Mouse (Mus musculus) CH12.LX (cell line): ENCODE results near the gene Pes1. TPM values are rescaled to one million over a fixed set of nuclear protein-coding genes. Genes with fewer than 3 reads are reported as not detected.

Experiments
- DNase-seq: peaks from one replicate; pipeline ENCODE4 v3.0.0-alpha.2; 2013; ENCODE audit errors: extremely low read depth
- H3K27ac ChIP-seq: 2 replicates; pipeline ENCODE4 v1.5.1; 2012; ENCODE audit warnings: low read depth, mild to moderate bottlenecking, control low read depth, moderate library complexity; ENCODE audit not compliant: insufficient read depth
- H3K27me3 ChIP-seq: replicated peaks from 2 replicates; pipeline ENCODE3; 2012; ENCODE audit warnings: inconsistent platforms
- H3K36me3 ChIP-seq, 2 experiments: replicated peaks in 1 of 2; 2 replicates each; pipeline versions ENCODE3 to v1.6.1; 2012; ENCODE audit warnings: inconsistent platforms in 1 of 2, low read length in 1 of 2, mild to moderate bottlenecking in 1 of 2, mixed read lengths in 1 of 2, moderate library complexity in 1 of 2; ENCODE audit not compliant: control insufficient read depth in 1 of 2, insufficient read depth in 1 of 2
- H3K4me1 ChIP-seq, 2 experiments: 2 replicates each; pipeline ENCODE4 v1.6.1; 2012; ENCODE audit warnings: inconsistent platforms in 1 of 2, moderate library complexity in 1 of 2; ENCODE audit not compliant: insufficient read depth in 2 of 2, control insufficient read depth in 1 of 2
- H3K4me2 ChIP-seq: 2 replicates; pipeline ENCODE4 v1.6.1; 2012; ENCODE audit warnings: low read depth, mild to moderate bottlenecking, control low read depth; ENCODE audit not compliant: poor library complexity, insufficient read depth, severe bottlenecking
- H3K4me3 ChIP-seq, 3 experiments: fragments of 150-350 bp in 1 of 3; sonication (generic) in 1 of 3; replicated peaks in 1 of 3; 2 replicates each; pipeline versions ENCODE3 to v1.5.1; 2011 to 2012; ENCODE audit warnings: low read depth in 2 of 3, low read length in 2 of 3, mild to moderate bottlenecking in 2 of 3, moderate library complexity in 2 of 3, control low read depth in 1 of 3, improper control_type of control experiment in 1 of 3, inconsistent platforms in 1 of 3, mixed read lengths in 1 of 3; ENCODE audit not compliant: poor library complexity in 1 of 3
- H3K79me2 ChIP-seq: replicated peaks from 2 replicates; pipeline ENCODE4 v1.6.1; 2012; ENCODE audit warnings: mild to moderate bottlenecking, moderate library complexity; ENCODE audit not compliant: control insufficient read depth, poor library complexity, insufficient read depth, severe bottlenecking; ENCODE audit errors: extremely low read depth
- H3K9ac ChIP-seq: 2 replicates; pipeline ENCODE4 v1.6.1; 2012; ENCODE audit warnings: low read depth, mild to moderate bottlenecking, control low read depth, moderate library complexity; ENCODE audit not compliant: insufficient read depth
- H3K9me3 ChIP-seq: replicated peaks from 2 replicates; pipeline ENCODE3; 2012; ENCODE audit warnings: low read length, inconsistent platforms, mixed read lengths
- BHLHE40 ChIP-seq: IDR thresholded peaks from 2 replicates; pipeline ENCODE4 v1.6.1; 2011; ENCODE audit warnings: mild to moderate bottlenecking, low read depth, low read length, improper control_type of control experiment
- CHD1 ChIP-seq: IDR thresholded peaks from 2 replicates; pipeline ENCODE4 v1.6.1; 2012; ENCODE audit warnings: low read depth, low read length, improper control_type of control experiment, inconsistent platforms
- CTCF ChIP-seq, 2 experiments: IDR thresholded peaks in 1 of 2; conservative IDR thresholded peaks in 1 of 2; 2 replicates each; pipeline ENCODE4 v1.5.1; 2011 to 2012; ENCODE audit warnings: low read depth in 2 of 2, low read length in 2 of 2, improper control_type of control experiment in 1 of 2, inconsistent platforms in 1 of 2, mild to moderate bottlenecking in 1 of 2, moderate library complexity in 1 of 2
- E2F4 ChIP-seq: IDR thresholded peaks from 2 replicates; pipeline ENCODE4 v1.6.1; 2011; ENCODE audit warnings: low read depth, low read length, improper control_type of control experiment; ENCODE audit not compliant: insufficient replicate concordance
- ELF1 ChIP-seq: IDR thresholded peaks from 2 replicates; pipeline ENCODE4 v1.6.1; 2014; ENCODE audit warnings: low read depth, mild to moderate bottlenecking, inconsistent platforms, low read length, improper control_type of control experiment
- EP300 ChIP-seq: IDR thresholded peaks from 2 replicates; pipeline ENCODE4 v1.6.1; 2011; ENCODE audit warnings: low read length, improper control_type of control experiment
- ETS1 ChIP-seq: conservative IDR thresholded peaks from 2 replicates; pipeline ENCODE4 v1.6.1; 2012; ENCODE audit warnings: low read depth, mild to moderate bottlenecking, inconsistent platforms, low read length, improper control_type of control experiment, moderate library complexity
- GABPA ChIP-seq: IDR thresholded peaks from 2 replicates; pipeline ENCODE4 v1.6.1; 2012; ENCODE audit warnings: low read depth, low read length, improper control_type of control experiment, inconsistent platforms; ENCODE audit not compliant: insufficient replicate concordance
- MAFK ChIP-seq: IDR thresholded peaks from 2 replicates; pipeline ENCODE4 v1.6.1; 2011; ENCODE audit warnings: low read length, improper control_type of control experiment; ENCODE audit not compliant: insufficient replicate concordance
- MAX ChIP-seq: IDR thresholded peaks from 2 replicates; pipeline ENCODE4 v1.6.1; 2011; ENCODE audit warnings: low read length, improper control_type of control experiment
- MXI1 ChIP-seq: IDR thresholded peaks from 2 replicates; pipeline ENCODE4 v1.6.1; 2011; ENCODE audit warnings: mild to moderate bottlenecking, low read depth, low read length, improper control_type of control experiment
- NELFE ChIP-seq: IDR thresholded peaks from 2 replicates; pipeline ENCODE4 v1.6.1; 2011; ENCODE audit warnings: low read depth, low read length, improper control_type of control experiment
- NRF1 ChIP-seq: IDR thresholded peaks from 2 replicates; pipeline ENCODE4 v1.6.1; 2014; ENCODE audit warnings: low read depth, mild to moderate bottlenecking, inconsistent platforms, low read length, improper control_type of control experiment, moderate library complexity
- RCOR1 ChIP-seq: conservative IDR thresholded peaks from 2 replicates; pipeline ENCODE4 v1.6.1; 2012; ENCODE audit warnings: low read depth, mild to moderate bottlenecking, inconsistent platforms, low read length, improper control_type of control experiment
- TBP ChIP-seq: conservative IDR thresholded peaks from 2 replicates; pipeline ENCODE4 v1.6.1; 2011; ENCODE audit warnings: low read depth, low read length, improper control_type of control experiment
- TCF12 ChIP-seq: IDR thresholded peaks from 2 replicates; pipeline ENCODE4 v1.6.1; 2014; ENCODE audit warnings: low read depth, mild to moderate bottlenecking, inconsistent platforms, low read length, improper control_type of control experiment
- USF1 ChIP-seq: IDR thresholded peaks from 2 replicates; pipeline ENCODE4 v1.6.1; 2014; ENCODE audit warnings: low read depth, mild to moderate bottlenecking, inconsistent platforms, low read length, improper control_type of control experiment
- ZC3H11A ChIP-seq: IDR thresholded peaks from 2 replicates; pipeline ENCODE4 v1.6.1; 2012; ENCODE audit warnings: low read depth, mild to moderate bottlenecking, inconsistent platforms, low read length, improper control_type of control experiment
- ZMIZ1 ChIP-seq: IDR thresholded peaks from 2 replicates; pipeline ENCODE4 v1.6.1; 2012; ENCODE audit warnings: low read depth, mild to moderate bottlenecking, inconsistent platforms, low read length, improper control_type of control experiment
- dilution Hi-C: fragments of 300-500 bp; cut with MboI; formaldehyde crosslinking; loops from 2 replicates; pipeline ENCODE4 v1.14.3; 2020; ENCODE audit warnings: low sequenced_read_pairs; ENCODE audit not compliant: extremely low pct_unique_long_range_greater_than_20kb, extremely low pct_ligation_motif_present
- in situ Hi-C: fragments of 300-500 bp; cut with MboI; formaldehyde crosslinking; loops from 3 replicates; pipeline ENCODE4 v1.14.3; 2019; ENCODE audit warnings: low sequenced_read_pairs, low pct_ligation_motif_present, low pct_unique_long_range_greater_than_20kb, mixed read lengths
- polyA plus RNA-seq: library from polyadenylated mRNA; unstranded; fragments of >175 nt; gene quantifications from 2 replicates; pipeline ENCODE4 v1.2.1, GENCODE M21; 2012; ENCODE audit warnings: low read depth; ENCODE audit not compliant: insufficient read length
- total RNA-seq, 2 experiments: library from RNA; depleted of rRNA; stranded (reverse); fragments of 300-350 nt in 1 of 2; fragments of >200 nt in 1 of 2; gene quantifications; 2 replicates each; pipeline ENCODE4 v1.2.3; 2012 to 2014

The Pes1 gene
- total and polyA plus RNA-seq, 3 experiments = 120 to 311 (median 226) TPM

DNA sequence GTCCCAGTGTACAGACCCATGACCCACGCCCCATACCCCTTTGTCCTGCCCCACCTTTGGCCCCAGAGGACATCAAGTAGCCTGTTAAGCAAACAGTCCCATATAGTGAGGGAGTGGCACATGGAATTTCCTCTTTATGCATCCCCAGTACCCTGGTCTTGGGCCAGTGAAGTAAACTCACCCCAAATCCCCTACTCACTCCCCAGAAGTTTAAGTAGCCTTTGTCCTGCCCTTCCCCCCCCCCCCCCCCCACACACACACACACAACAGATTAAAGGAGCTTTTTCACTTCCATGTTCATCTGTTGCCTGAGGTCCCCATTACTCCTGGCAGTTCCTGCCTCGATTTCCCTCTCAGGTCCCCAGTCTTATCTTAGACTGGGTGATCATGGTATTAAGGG is 59.5 kb downstream of the Pes1 start:
- TF ChIP-seq RCOR1 = no peak
- no peak for TF ChIP-seq MAX
- TF ChIP-seq NELFE = no peak
- TF ChIP-seq ETS1 = no peak
- no peak for TF ChIP-seq ELF1
- no peak for TF ChIP-seq GABPA
- TF ChIP-seq ZMIZ1 = no peak
- TF ChIP-seq TBP = no peak
- no peak for TF ChIP-seq E2F4
- no peak for TF ChIP-seq BHLHE40
- TF ChIP-seq MXI1 = no peak
- no peak for TF ChIP-seq MAFK
- no peak for TF ChIP-seq CTCF (conservative IDR thresholded peaks at IDR 0.05 in 1 of 2, IDR thresholded peaks at IDR 0.05 in 1 of 2; ENCODE audit: low read depth in 2 of 2, low read length in 2 of 2)
- no peak for TF ChIP-seq USF1
- TF ChIP-seq TCF12 = no peak
- Histone ChIP-seq H3K36me3 (no peaks in the 10 kb centered on the region), H3K27ac (no peak overlapping the region), H3K9ac (no peak overlapping the region), H3K79me2 (no peaks in the 10 kb centered on the region), H3K9me3 (peaks cover 6% of the 10 kb centered on the region), H3K4me2 (peak overlapping the region; percentile 4; the same call in 1 of the 2 replicates), H3K4me3 (no peak overlapping the region), H3K4me1 (peaks cover 9 to 11% of the 10 kb centered on the region in 2 experiments), H3K27me3 (peaks cover 12% of the 10 kb centered on the region)
- dilution Hi-C loops = no loop called here
- in situ Hi-C loops = loop anchor here (25.0 kb wide), 1 partner anchor 389 kb away; no protein-coding TSS in a partner anchor
- DNase-seq = no peak

DNA sequence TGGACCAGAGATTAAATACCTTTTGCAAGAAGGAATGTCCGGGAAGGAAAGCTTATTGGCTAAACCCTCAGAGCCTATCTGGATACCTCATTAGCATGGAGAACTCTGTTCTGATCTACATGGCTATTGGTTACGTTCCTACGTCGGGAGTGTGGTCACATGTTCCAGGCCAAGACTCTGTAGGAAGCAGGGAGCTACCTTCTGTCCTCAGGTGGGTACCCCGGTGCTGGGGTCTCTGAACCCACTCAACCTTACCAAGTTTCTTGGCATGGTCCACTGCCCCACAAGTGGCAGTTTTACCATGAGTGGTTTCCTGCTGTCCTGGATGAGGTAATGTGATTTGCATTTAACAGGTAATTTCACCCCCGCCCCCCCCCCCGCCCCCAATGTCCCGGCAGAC is 63.3 kb downstream of the Pes1 start:
- Histone ChIP-seq H3K4me3 (no peak overlapping the region), H3K36me3 (no peaks in the 10 kb centered on the region), H3K9me3 (peaks cover 6% of the 10 kb centered on the region), H3K4me2 (no peak overlapping the region), H3K79me2 (no peaks in the 10 kb centered on the region), H3K27me3 (peaks cover 12% of the 10 kb centered on the region), H3K4me1 (peaks cover 13 to 19% of the 10 kb centered on the region in 2 experiments), H3K9ac (no peak overlapping the region), H3K27ac (no peak overlapping the region)
- dilution Hi-C loops (no loop called here), in situ Hi-C loops (no loop called here)
- TF ChIP-seq ELF1 (no peak), ZC3H11A (no peak), EP300 (no peak), CHD1 (no peak), NRF1 (no peak)
- DNase-seq = peak; percentile 24
